Mouse (Mus musculus): Measurements from ENCODE around the gene Myo6. TPM values are rescaled to one million over a fixed set of nuclear protein-coding genes. Genes with fewer than 3 reads are reported as not detected.

Myo6 gene
- polyA plus RNA-seq, 1 experiment from 2014 or later = 23.1 TPM

- no peak for TF ChIP-seq EP300 (IDR thresholded peaks at IDR 0.05)
- TF ChIP-seq CTCF (IDR thresholded peaks at IDR 0.05) = no peak
- H3K4me1 ChIP-seq (ENCODE audit: insufficient read depth, low read depth, low read length) = no peaks in the 10 kb centered on the region
Observed at GRCm38 (mm10) chr9:80188324-80188893, 23.6 kb downstream of the Myo6 start.

GRCm38 (mm10) chr9:80191240-80191639 is 26.4 kb downstream of the Myo6 start:
- H3K36me3 ChIP-seq (ENCODE audit: insufficient read depth, low read length) = no peaks in the 10 kb centered on the region
- no peak overlapping the region for H3K27ac ChIP-seq (ENCODE audit: low read length)
- ATAC-seq (no peak), DNase-seq (ENCODE audit: low spot score) (no peak)
- WGBS = 80% methylated on average over 6 of the region's 6 CpGs
- no peaks in the 10 kb centered on the region for H3K9me3 ChIP-seq (ENCODE audit: low read length)
- H3K4me1 ChIP-seq (ENCODE audit: insufficient read depth, low read depth, low read length) = no peaks in the 10 kb centered on the region
- TF ChIP-seq EP300 (IDR thresholded peaks at IDR 0.05) = no peak
- TF ChIP-seq CTCF (IDR thresholded peaks at IDR 0.05) = no peak
- H3K9ac ChIP-seq (replicated peaks; ENCODE audit: low read depth) = no peak overlapping the region
- no peak overlapping the region for H3K4me2 ChIP-seq (replicated peaks; ENCODE audit: low read depth, low read length)
- H3K4me3 ChIP-seq (ENCODE audit: low read depth, low read length) = no peak overlapping the region
- H3K27me3 ChIP-seq (replicated peaks; ENCODE audit: insufficient read depth, low read length) = no peaks in the 10 kb centered on the region

More at GRCm38 (mm10) chr9:80188324-80188893, 23.6 kb downstream of the Myo6 start:
- H3K9ac ChIP-seq (replicated peaks; ENCODE audit: low read depth) = no peak overlapping the region
- no peaks in the 10 kb centered on the region for H3K9me3 ChIP-seq (ENCODE audit: low read length)
- no peak overlapping the region for H3K27ac ChIP-seq (ENCODE audit: low read length)
- ATAC-seq = no peak
- H3K4me2 ChIP-seq (replicated peaks; ENCODE audit: low read depth, low read length) = no peak overlapping the region
- H3K27me3 ChIP-seq (replicated peaks; ENCODE audit: insufficient read depth, low read length) = no peaks in the 10 kb centered on the region
- WGBS = 62% methylated on average over 5 of the region's 5 CpGs
- DNase-seq (ENCODE audit: low spot score) = no peak
- no peak overlapping the region for H3K4me3 ChIP-seq (ENCODE audit: low read depth, low read length)
- no peaks in the 10 kb centered on the region for H3K36me3 ChIP-seq (ENCODE audit: insufficient read depth, low read length)

- no peaks in the 10 kb centered on the region for H3K27me3 ChIP-seq (replicated peaks; ENCODE audit: insufficient read depth, low read length)
- ATAC-seq (no peak), DNase-seq (ENCODE audit: low spot score) (peak; percentile 19)
- no peak for TF ChIP-seq EP300 (IDR thresholded peaks at IDR 0.05)
- no peak for TF ChIP-seq CTCF (IDR thresholded peaks at IDR 0.05)
- no peaks in the 10 kb centered on the region for H3K36me3 ChIP-seq (ENCODE audit: insufficient read depth, low read length)
- no peak overlapping the region for H3K4me3 ChIP-seq (ENCODE audit: low read depth, low read length)
- H3K4me1 ChIP-seq (ENCODE audit: insufficient read depth, low read depth, low read length) = no peaks in the 10 kb centered on the region
- H3K9me3 ChIP-seq (ENCODE audit: low read length) = no peaks in the 10 kb centered on the region
- no peak overlapping the region for H3K27ac ChIP-seq (ENCODE audit: low read length)
- 71% methylated on average over 10 of the region's 10 CpGs for WGBS
- no peak overlapping the region for H3K9ac ChIP-seq (replicated peaks; ENCODE audit: low read depth)
- no peak overlapping the region for H3K4me2 ChIP-seq (replicated peaks; ENCODE audit: low read depth, low read length)
Observed at GRCm38 (mm10) chr9:80192324-80192723, 27.5 kb downstream of the Myo6 start.

GRCm38 (mm10) chr9:80194446-80194845 is 29.6 kb downstream of the Myo6 start:
- Histone ChIP-seq H3K4me2 (replicated peaks; ENCODE audit: low read depth, low read length) (no peak overlapping the region), H3K27me3 (replicated peaks; ENCODE audit: insufficient read depth, low read length) (no peaks in the 10 kb centered on the region), H3K27ac (ENCODE audit: low read length) (no peak overlapping the region), H3K4me3 (ENCODE audit: low read depth, low read length) (no peak overlapping the region), H3K4me1 (ENCODE audit: insufficient read depth, low read depth, low read length) (no peaks in the 10 kb centered on the region), H3K9ac (replicated peaks; ENCODE audit: low read depth) (no peak overlapping the region), H3K36me3 (ENCODE audit: insufficient read depth, low read length) (no peaks in the 10 kb centered on the region), H3K9me3 (ENCODE audit: low read length) (no peaks in the 10 kb centered on the region)
- TF ChIP-seq CTCF (IDR thresholded peaks at IDR 0.05) (no peak), EP300 (IDR thresholded peaks at IDR 0.05) (no peak)
- ATAC-seq = no peak
- DNase-seq (ENCODE audit: low spot score) = no peak
- WGBS = 76% methylated on average over 6 of the region's 6 CpGs

- TF ChIP-seq CTCF (IDR thresholded peaks at IDR 0.05) (no peak), EP300 (IDR thresholded peaks at IDR 0.05) (no peak)
- Histone ChIP-seq H3K9ac (replicated peaks; ENCODE audit: low read depth) (no peak overlapping the region), H3K27me3 (replicated peaks; ENCODE audit: insufficient read depth, low read length) (no peaks in the 10 kb centered on the region), H3K4me1 (ENCODE audit: insufficient read depth, low read depth, low read length) (no peaks in the 10 kb centered on the region), H3K27ac (ENCODE audit: low read length) (no peak overlapping the region), H3K36me3 (ENCODE audit: insufficient read depth, low read length) (no peaks in the 10 kb centered on the region), H3K4me2 (replicated peaks; ENCODE audit: low read depth, low read length) (no peak overlapping the region), H3K4me3 (ENCODE audit: low read depth, low read length) (no peak overlapping the region), H3K9me3 (ENCODE audit: low read length) (no peaks in the 10 kb centered on the region)
- DNase-seq (ENCODE audit: low spot score) = no peak
- WGBS = 66% methylated on average over 3 of the region's 3 CpGs
- ATAC-seq = no peak
Observed at GRCm38 (mm10) chr9:80196161-80196560, 31.3 kb downstream of the Myo6 start.

GRCm38 (mm10) chr9:80197233-80197632 is 32.4 kb downstream of the Myo6 start:
- Histone ChIP-seq H3K9me3 (ENCODE audit: low read length) (no peaks in the 10 kb centered on the region), H3K9ac (replicated peaks; ENCODE audit: low read depth) (no peak overlapping the region), H3K4me2 (replicated peaks; ENCODE audit: low read depth, low read length) (no peak overlapping the region), H3K36me3 (ENCODE audit: insufficient read depth, low read length) (no peaks in the 10 kb centered on the region), H3K27me3 (replicated peaks; ENCODE audit: insufficient read depth, low read length) (no peaks in the 10 kb centered on the region), H3K4me1 (ENCODE audit: insufficient read depth, low read depth, low read length) (no peaks in the 10 kb centered on the region), H3K27ac (ENCODE audit: low read length) (no peak overlapping the region), H3K4me3 (ENCODE audit: low read depth, low read length) (no peak overlapping the region)
- 85% methylated on average over 6 of the region's 6 CpGs for WGBS
- ATAC-seq = no peak
- no peak for DNase-seq (ENCODE audit: low spot score)
- TF ChIP-seq EP300 (IDR thresholded peaks at IDR 0.05) (no peak), CTCF (IDR thresholded peaks at IDR 0.05) (no peak)

GRCm38 (mm10) chr9:80200855-80201254 is 36.0 kb downstream of the Myo6 start:
- WGBS = 71% methylated on average over 6 of the region's 6 CpGs
- no peak for TF ChIP-seq CTCF (IDR thresholded peaks at IDR 0.05)
- no peak for TF ChIP-seq EP300 (IDR thresholded peaks at IDR 0.05)
- DNase-seq (ENCODE audit: low spot score) (no peak), ATAC-seq (no peak)
- Histone ChIP-seq H3K9ac (replicated peaks; ENCODE audit: low read depth) (no peak overlapping the region), H3K36me3 (ENCODE audit: insufficient read depth, low read length) (no peaks in the 10 kb centered on the region), H3K27ac (ENCODE audit: low read length) (no peak overlapping the region), H3K4me3 (ENCODE audit: low read depth, low read length) (no peak overlapping the region), H3K9me3 (ENCODE audit: low read length) (no peaks in the 10 kb centered on the region), H3K4me1 (ENCODE audit: insufficient read depth, low read depth, low read length) (no peaks in the 10 kb centered on the region), H3K27me3 (replicated peaks; ENCODE audit: insufficient read depth, low read length) (no peaks in the 10 kb centered on the region), H3K4me2 (replicated peaks; ENCODE audit: low read depth, low read length) (no peak overlapping the region)

Data from lung, postnatal 0 days (tissue).